Mouse (Mus musculus) embryonic facial prominence, embryonic 11.5 days (tissue): Measurements from ENCODE around the gene Rere. TPM values are rescaled to one million over a fixed set of nuclear protein-coding genes. Genes with fewer than 3 reads are reported as not detected.

Source experiments
- ATAC-seq: fragments of 200-750 bp; cut with Nextera tagmentation; replicated peaks from 2 replicates; pipeline ENCODE4 v1.8.0; 2017; ENCODE audit warnings: low read depth; ENCODE audit not compliant: insufficient number of reproducible peaks, low FRiP score, low TSS enrichment
- DNase-seq: peaks from one replicate; pipeline ENCODE4 v3.0.0-alpha.2; 2015; ENCODE audit warnings: low spot score
- H3K27ac ChIP-seq: fragments of 300-500 bp; sonication (generic); replicated peaks from 2 replicates; pipeline ENCODE4 v1.5.1; 2014; ENCODE audit warnings: mild to moderate bottlenecking, low read depth, low read length, control low read depth
- H3K27me3 ChIP-seq: fragments of 300-500 bp; sonication (generic); 2 replicates; pipeline ENCODE4 v1.6.1; 2014; ENCODE audit warnings: mild to moderate bottlenecking, low read length, moderate library complexity, mixed read lengths; ENCODE audit not compliant: control insufficient read depth, insufficient read depth
- H3K36me3 ChIP-seq: fragments of 300-500 bp; sonication (generic); replicated peaks from 2 replicates; pipeline ENCODE4 v1.6.1; 2014; ENCODE audit warnings: low read depth, mild to moderate bottlenecking, low read length, moderate library complexity, mixed read lengths; ENCODE audit not compliant: control insufficient read depth, insufficient read depth
- H3K4me1 ChIP-seq: fragments of 300-500 bp; sonication (generic); 2 replicates; pipeline ENCODE4 v1.6.1; 2014; ENCODE audit warnings: low read length, mixed read lengths; ENCODE audit not compliant: control insufficient read depth, insufficient read depth
- H3K4me2 ChIP-seq: fragments of 300-500 bp; sonication (generic); 2 replicates; pipeline ENCODE4 v1.6.1; 2014; ENCODE audit warnings: low read depth, mild to moderate bottlenecking, control low read depth, low read length, moderate library complexity
- H3K4me3 ChIP-seq: fragments of 300-500 bp; sonication (generic); 2 replicates; pipeline ENCODE4 v1.5.1; 2014; ENCODE audit warnings: low read depth, low read length, control low read depth
- H3K9ac ChIP-seq: fragments of 300-500 bp; sonication (generic); replicated peaks from 2 replicates; pipeline ENCODE4 v1.6.1; 2014; ENCODE audit warnings: mild to moderate bottlenecking, control low read depth, low read length
- H3K9me3 ChIP-seq: fragments of 300-500 bp; sonication (generic); replicated peaks from 2 replicates; pipeline ENCODE4 v1.6.1; 2016; ENCODE audit warnings: mild to moderate bottlenecking, low read length, inconsistent platforms, mixed read lengths; ENCODE audit not compliant: control insufficient read depth
- WGBS: fragments of 180-500 bp; shearing (Covaris S2); extraction: QIAGEN DNeasy Blood & Tissue Kit; methylation state at CpG from one replicate; pipeline ENCODE4 v1.1.7; 2014; 5-methylcytosine and 5-hydroxymethylcytosine counted together
- polyA plus RNA-seq: library from polyadenylated mRNA; unstranded; fragments of >200 nt; fragmentation: Nextera tagmentation; extraction: Ambion mirVana; gene quantifications from 2 replicates; pipeline ENCODE4 v1.2.1, GENCODE M21; 2014

The Rere gene
- polyA plus RNA-seq, 1 experiment from 2014 or later: 22.9 TPM

- H3K9ac ChIP-seq: no peak overlapping the region
- no peak overlapping the region for H3K4me2 ChIP-seq
- H3K4me1 ChIP-seq: no peaks in the 10 kb centered on the region
- no peaks in the 10 kb centered on the region for H3K9me3 ChIP-seq
- H3K4me3 ChIP-seq: no peak overlapping the region
- H3K36me3 ChIP-seq: peaks cover 2% of the 10 kb centered on the region; the same call in 1 of the 2 replicates
- DNase-seq (no peak), ATAC-seq (no peak)
- no peak overlapping the region for H3K27ac ChIP-seq
- no peaks in the 10 kb centered on the region for H3K27me3 ChIP-seq
- 81% methylated on average over 4 of the region's 4 CpGs for WGBS
Measured at GRCm38 (mm10) chr4:150624933-150625332, 343.5 kb downstream of the Rere start.

- DNase-seq (peak; percentile 72), ATAC-seq (peak; percentile 65)
- Histone ChIP-seq H3K4me2 (no peak overlapping the region), H3K9me3 (no peaks in the 10 kb centered on the region), H3K4me1 (no peaks in the 10 kb centered on the region), H3K27me3 (no peaks in the 10 kb centered on the region), H3K36me3 (peaks cover 1% of the 10 kb centered on the region; the same call in 1 of the 2 replicates), H3K9ac (no peak overlapping the region), H3K4me3 (no peak overlapping the region), H3K27ac (no peak overlapping the region)
- WGBS: 55% methylated on average over 1 of the region's 1 CpGs
Measured at GRCm38 (mm10) chr4:150625425-150625824, 344.0 kb downstream of the Rere start.

DNA sequence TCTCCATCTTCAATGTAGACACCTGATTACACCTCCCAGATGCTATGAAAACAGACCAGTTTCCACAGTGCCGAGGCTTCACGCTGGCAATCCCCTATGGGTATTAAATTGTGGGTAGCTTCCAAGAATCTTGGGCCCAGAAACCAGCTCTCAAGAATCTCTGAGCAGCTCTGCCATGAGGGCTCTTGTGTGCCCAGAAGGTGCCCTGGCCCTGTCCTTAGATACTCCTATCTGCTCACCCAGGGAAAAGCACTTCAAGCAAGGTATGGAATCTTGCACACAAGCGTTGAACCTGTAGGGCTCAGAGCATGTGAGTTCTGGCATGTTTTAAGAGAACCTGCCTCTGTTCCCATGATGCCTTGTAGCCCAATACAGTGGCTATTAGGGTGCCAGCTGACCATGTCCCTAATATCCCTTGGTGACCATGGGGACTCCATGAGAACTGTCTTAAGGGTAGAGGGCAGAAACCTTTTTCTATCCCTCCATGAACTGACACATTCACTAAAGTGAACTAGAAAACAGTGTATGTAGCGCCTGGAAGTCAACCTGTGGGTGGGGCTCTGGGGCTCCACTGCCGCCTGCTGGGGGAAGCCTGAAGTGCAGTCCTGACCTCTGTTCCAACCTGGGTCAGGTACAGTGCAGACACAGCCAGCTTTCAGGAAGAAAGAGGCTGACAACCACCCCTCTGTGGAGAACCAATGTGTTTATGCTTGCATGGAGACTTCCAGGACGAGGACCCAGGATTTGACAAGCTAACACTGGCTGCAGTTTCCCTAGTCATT is 344.7 kb downstream of the Rere start:
- Histone ChIP-seq H3K9me3 (no peaks in the 10 kb centered on the region), H3K36me3 (no peaks in the 10 kb centered on the region), H3K4me1 (no peaks in the 10 kb centered on the region), H3K4me3 (no peak overlapping the region), H3K27ac (no peak overlapping the region), H3K4me2 (no peak overlapping the region), H3K27me3 (no peaks in the 10 kb centered on the region), H3K9ac (no peak overlapping the region)
- ATAC-seq (no peak), DNase-seq (peak; percentile 61)
- WGBS: 49% methylated on average over 6 of the region's 6 CpGs

DNA sequence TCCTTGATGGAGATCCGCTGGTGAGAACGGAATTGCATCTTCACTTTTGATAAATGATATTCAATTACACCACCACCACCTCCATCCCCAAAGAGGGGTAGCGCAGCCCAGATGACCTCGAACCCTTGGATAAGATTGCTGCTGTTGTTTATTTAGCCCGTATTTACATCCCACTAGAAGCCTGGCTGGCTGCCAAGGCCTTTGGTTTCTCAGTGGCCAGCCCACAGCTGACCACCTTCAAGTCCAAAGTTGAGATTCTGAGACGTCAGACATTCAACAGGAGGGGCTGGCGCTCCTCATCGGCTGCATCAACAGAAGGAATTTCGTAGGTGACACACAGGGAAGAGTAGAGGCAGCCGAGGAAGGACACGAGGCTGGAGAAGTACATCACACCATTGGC is 347.8 kb downstream of the Rere start:
- DNase-seq (no peak), ATAC-seq (no peak)
- Histone ChIP-seq H3K4me1 (no peaks in the 10 kb centered on the region), H3K4me2 (no peak overlapping the region), H3K9ac (no peak overlapping the region), H3K36me3 (no peaks in the 10 kb centered on the region), H3K4me3 (no peak overlapping the region), H3K27ac (no peak overlapping the region), H3K27me3 (no peaks in the 10 kb centered on the region), H3K9me3 (no peaks in the 10 kb centered on the region)
- 87% methylated on average over 11 of the region's 11 CpGs for WGBS

DNA sequence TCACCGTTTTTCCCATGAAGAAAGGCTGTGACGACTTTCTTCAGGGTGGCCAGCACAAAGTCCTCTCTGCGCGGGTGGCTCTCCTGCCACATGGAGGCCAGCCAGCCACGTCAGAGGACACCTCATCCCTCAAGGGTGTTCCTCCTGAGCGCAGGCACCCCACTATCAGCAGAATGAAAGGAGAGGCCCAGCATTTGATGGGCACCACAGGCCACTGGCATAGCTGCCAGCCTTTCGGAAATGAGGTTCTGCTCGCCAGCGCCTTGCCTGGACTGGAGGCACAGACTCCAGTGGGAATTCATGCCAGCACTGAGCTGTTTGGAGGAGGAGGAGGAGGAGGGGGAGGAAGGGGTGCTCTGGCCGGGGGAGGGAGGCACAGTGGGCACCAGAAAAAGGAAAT is 354.1 kb downstream of the Rere start:
- ATAC-seq: no peak
- H3K36me3 ChIP-seq: no peaks in the 10 kb centered on the region

DNA sequence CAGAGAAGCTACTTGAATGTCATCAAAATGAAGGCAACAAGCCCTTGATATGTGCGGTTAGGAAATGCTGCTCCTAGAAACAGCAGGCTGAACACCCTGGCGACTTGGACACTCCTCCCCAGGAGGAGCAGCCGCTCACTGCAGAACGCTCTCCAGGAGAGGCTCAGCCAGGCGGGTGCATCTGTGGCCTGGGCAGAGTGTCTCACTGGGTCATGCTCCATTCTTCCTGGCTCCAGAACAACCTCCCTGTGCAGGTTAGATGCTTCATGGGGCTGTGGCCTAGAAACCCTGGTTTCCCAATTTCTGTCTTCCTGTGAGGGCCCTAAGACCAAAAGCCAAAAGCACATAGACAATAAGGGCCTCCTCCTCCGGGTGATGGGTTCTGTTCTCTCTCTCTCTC is 355.2 kb downstream of the Rere start:
- no peak for DNase-seq

More for the DNA sequence above, 354.1 kb downstream of the Rere start:
- WGBS: 87% methylated on average over 10 of the region's 10 CpGs
- H3K27me3 ChIP-seq: no peaks in the 10 kb centered on the region
- H3K4me2 ChIP-seq: no peak overlapping the region
- H3K4me3 ChIP-seq: no peak overlapping the region
- no peaks in the 10 kb centered on the region for H3K9me3 ChIP-seq
- H3K27ac ChIP-seq: no peak overlapping the region
- DNase-seq: no peak
- H3K4me1 ChIP-seq: no peaks in the 10 kb centered on the region
- no peak overlapping the region for H3K9ac ChIP-seq

GRCm38 (mm10) chr4:150644299-150644698 is 362.9 kb downstream of the Rere start:
- 92% methylated on average over 9 of the region's 9 CpGs for whole genome bisulfite sequencing
- Histone ChIP-seq H3K9ac (no peak overlapping the region), H3K4me3 (no peak overlapping the region), H3K9me3 (no peaks in the 10 kb centered on the region), H3K4me1 (no peaks in the 10 kb centered on the region), H3K36me3 (no peaks in the 10 kb centered on the region), H3K27me3 (no peaks in the 10 kb centered on the region), H3K27ac (no peak overlapping the region), H3K4me2 (no peak overlapping the region)
- ATAC-seq (no peak), DNase-seq (no peak)

More for the DNA sequence above, 355.2 kb downstream of the Rere start:
- WGBS: 88% methylated on average over 6 of the region's 6 CpGs
- no peaks in the 10 kb centered on the region for H3K36me3 ChIP-seq
- H3K27me3 ChIP-seq: no peaks in the 10 kb centered on the region
- H3K9me3 ChIP-seq: no peaks in the 10 kb centered on the region
- H3K4me1 ChIP-seq: no peaks in the 10 kb centered on the region
- no peak overlapping the region for H3K4me2 ChIP-seq
- no peak overlapping the region for H3K4me3 ChIP-seq
- ATAC-seq: no peak
- H3K27ac ChIP-seq: no peak overlapping the region
- no peak overlapping the region for H3K9ac ChIP-seq

- Histone ChIP-seq H3K36me3 (no peaks in the 10 kb centered on the region), H3K9me3 (no peaks in the 10 kb centered on the region), H3K27me3 (peaks cover 7% of the 10 kb centered on the region), H3K9ac (no peak overlapping the region), H3K27ac (no peak overlapping the region), H3K4me1 (no peaks in the 10 kb centered on the region; the same call in 1 of the 2 replicates), H3K4me2 (no peak overlapping the region), H3K4me3 (no peak overlapping the region)
- ATAC-seq (no peak), DNase-seq (no peak)
- WGBS: 78% methylated on average over 5 of the region's 5 CpGs
Measured at GRCm38 (mm10) chr4:150649327-150649726, 367.9 kb downstream of the Rere start.
